Mouse (Mus musculus) stomach, embryonic 16.5 days (tissue): Measurements from ENCODE around the gene Flnb. TPM values are rescaled to one million over a fixed set of nuclear protein-coding genes. Genes with fewer than 3 reads are reported as not detected.

ENCODE experiments used
- ATAC-seq: fragments of 200-750 bp; cut with Nextera tagmentation; 2 replicates; pipeline ENCODE4 v1.8.0; 2017; ENCODE audit warnings: moderate number of reproducible peaks, moderate TSS enrichment; ENCODE audit not compliant: insufficient read depth, low FRiP score
- H3K27ac ChIP-seq: fragments of 300-500 bp; sonication (generic); 2 replicates; pipeline ENCODE4 v1.5.1; 2014; ENCODE audit warnings: low read length
- H3K27me3 ChIP-seq: fragments of 300-500 bp; sonication (generic); 2 replicates; pipeline ENCODE4 v1.6.1; 2014; ENCODE audit warnings: low read length, control low read depth, mixed read lengths; ENCODE audit not compliant: control insufficient read depth, insufficient read depth
- H3K36me3 ChIP-seq: fragments of 300-500 bp; sonication (generic); 2 replicates; pipeline ENCODE4 v1.6.1; 2014; ENCODE audit warnings: low read length; ENCODE audit not compliant: control insufficient read depth, insufficient read depth
- H3K4me1 ChIP-seq: fragments of 300-500 bp; sonication (generic); 2 replicates; pipeline ENCODE4 v1.6.1; 2014; ENCODE audit warnings: low read length, control low read depth, mixed read lengths; ENCODE audit not compliant: control insufficient read depth, insufficient read depth
- H3K4me2 ChIP-seq: fragments of 300-500 bp; sonication (generic); 2 replicates; pipeline ENCODE4 v1.6.1; 2014; ENCODE audit warnings: low read depth, low read length, mixed read lengths
- H3K4me3 ChIP-seq: fragments of 300-500 bp; sonication (generic); replicated peaks from 2 replicates; pipeline ENCODE4 v1.5.1; 2014; ENCODE audit warnings: mild to moderate bottlenecking, low read length
- H3K9ac ChIP-seq: fragments of 300-500 bp; sonication (generic); 2 replicates; pipeline ENCODE4 v1.6.1; 2014; ENCODE audit warnings: low read length
- H3K9me3 ChIP-seq: fragments of 300-500 bp; sonication (generic); replicated peaks from 2 replicates; pipeline ENCODE4 v1.6.1; 2016; ENCODE audit warnings: low read length, control low read depth; ENCODE audit not compliant: control insufficient read depth
- WGBS: fragments of 180-500 bp; shearing (Covaris S2); extraction: QIAGEN DNeasy Blood & Tissue Kit; methylation state at CpG from one replicate; pipeline ENCODE4 v1.1.7; 2014; 5-methylcytosine and 5-hydroxymethylcytosine counted together
- polyA plus RNA-seq: library from polyadenylated mRNA; unstranded; fragments of >200 nt; fragmentation: Nextera tagmentation; extraction: Ambion mirVana; gene quantifications from 2 replicates; pipeline ENCODE4 v1.2.1, GENCODE M21; 2015

The Flnb gene
- polyA plus RNA-seq, 1 experiment from 2014 or later, result 25.8 TPM

GRCm38 (mm10) chr14:7952610-7953254, 135.0 kb downstream of the Flnb start:
- Histone ChIP-seq H3K36me3 (no peaks in the 10 kb centered on the region), H3K4me3 (no peak overlapping the region), H3K27ac (peak overlapping the region; percentile 92), H3K4me2 (no peak overlapping the region), H3K9ac (peak overlapping the region; percentile 36), H3K27me3 (no peaks in the 10 kb centered on the region), H3K9me3 (no peaks in the 10 kb centered on the region), H3K4me1 (peaks cover 19% of the 10 kb centered on the region)
- ATAC-seq, result peak; percentile 88
- WGBS, result 15% methylated on average over 12 of the region's 12 CpGs

GRCm38 (mm10) chr14:7954071-7954471, 136.3 kb downstream of the Flnb start:
- Histone ChIP-seq H3K36me3 (no peaks in the 10 kb centered on the region), H3K4me2 (no peak overlapping the region), H3K27ac (peak overlapping the region; percentile 92), H3K27me3 (no peaks in the 10 kb centered on the region), H3K4me1 (peaks cover 19% of the 10 kb centered on the region), H3K4me3 (no peak overlapping the region), H3K9me3 (no peaks in the 10 kb centered on the region), H3K9ac (0 out of 2 replicates have a peak overlapping the region, but pooled peaks have one; percentile 25)
- WGBS, result 29% methylated on average over 6 of the region's 6 CpGs
- peak; percentile 79 for ATAC-seq

- H3K4me1 ChIP-seq, result peaks cover 23% of the 10 kb centered on the region
- H3K4me2 ChIP-seq, result no peak overlapping the region
- no peak overlapping the region for H3K4me3 ChIP-seq
- H3K9me3 ChIP-seq, result no peaks in the 10 kb centered on the region
- H3K27me3 ChIP-seq, result no peaks in the 10 kb centered on the region
- peak overlapping the region; percentile 60 for H3K27ac ChIP-seq
- ATAC-seq, result no peak
- no peak overlapping the region for H3K9ac ChIP-seq
- WGBS, result 63% methylated on average over 10 of the region's 10 CpGs
- H3K36me3 ChIP-seq, result no peaks in the 10 kb centered on the region
Measured at GRCm38 (mm10) chr14:7956427-7956826, 138.7 kb downstream of the Flnb start.

GRCm38 (mm10) chr14:7957049-7957448, 139.3 kb downstream of the Flnb start, which contains the start of gene Gm45521:
Gene Gm45521, plus strand, starts transcription at chr14:7957288.
- 69% methylated on average over 9 of the region's 9 CpGs for WGBS
- H3K4me1 ChIP-seq, result peaks cover 27% of the 10 kb centered on the region
- no peaks in the 10 kb centered on the region for H3K27me3 ChIP-seq
- H3K4me2 ChIP-seq, result no peak within 1 kb of the TSS
- no peak for ATAC-seq
- H3K27ac ChIP-seq, result peak within 1 kb of the TSS; percentile 60
- no peaks in the 10 kb centered on the region for H3K9me3 ChIP-seq
- H3K36me3 ChIP-seq, result no peaks in the 10 kb centered on the region
- no peak within 1 kb of the TSS for H3K9ac ChIP-seq
- H3K4me3 ChIP-seq, result no peak within 1 kb of the TSS

GRCm38 (mm10) chr14:7960616-7961015, 142.9 kb downstream of the Flnb start:
- ATAC-seq, result no peak
- Histone ChIP-seq H3K36me3 (no peaks in the 10 kb centered on the region), H3K9ac (no peak overlapping the region), H3K9me3 (no peaks in the 10 kb centered on the region), H3K27me3 (no peaks in the 10 kb centered on the region), H3K4me2 (no peak overlapping the region), H3K27ac (no peak overlapping the region), H3K4me1 (peaks cover 13% of the 10 kb centered on the region), H3K4me3 (no peak overlapping the region)
- 65% methylated on average over 11 of the region's 11 CpGs for WGBS

DNA sequence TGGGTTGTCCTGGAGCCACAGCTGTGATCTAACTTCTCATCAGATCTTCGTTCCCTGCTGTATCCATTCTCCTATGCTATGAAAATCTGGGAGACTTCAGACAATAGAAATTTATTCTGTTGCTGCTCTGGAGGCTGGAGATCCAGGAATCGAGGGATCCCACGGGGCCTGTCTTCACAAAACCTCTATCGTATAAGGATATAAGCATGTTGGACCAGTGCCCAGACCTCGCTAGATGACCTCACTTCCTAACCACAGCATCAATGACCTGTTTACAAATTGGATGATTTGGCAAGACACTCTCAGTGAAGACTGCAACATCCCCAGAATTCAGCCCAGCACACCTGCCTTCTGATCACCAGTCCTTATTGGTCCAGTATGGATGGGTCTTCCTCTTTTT, 144.0 kb downstream of the Flnb start:
- peaks cover 13% of the 10 kb centered on the region for H3K4me1 ChIP-seq
- H3K4me2 ChIP-seq, result no peak overlapping the region
- H3K27me3 ChIP-seq, result no peaks in the 10 kb centered on the region
- H3K4me3 ChIP-seq, result no peak overlapping the region
- H3K36me3 ChIP-seq, result no peaks in the 10 kb centered on the region
- 25% methylated on average over 5 of the region's 5 CpGs for WGBS
- H3K9ac ChIP-seq, result no peak overlapping the region
- no peak overlapping the region for H3K27ac ChIP-seq
- ATAC-seq, result no peak
- H3K9me3 ChIP-seq, result no peaks in the 10 kb centered on the region

DNA sequence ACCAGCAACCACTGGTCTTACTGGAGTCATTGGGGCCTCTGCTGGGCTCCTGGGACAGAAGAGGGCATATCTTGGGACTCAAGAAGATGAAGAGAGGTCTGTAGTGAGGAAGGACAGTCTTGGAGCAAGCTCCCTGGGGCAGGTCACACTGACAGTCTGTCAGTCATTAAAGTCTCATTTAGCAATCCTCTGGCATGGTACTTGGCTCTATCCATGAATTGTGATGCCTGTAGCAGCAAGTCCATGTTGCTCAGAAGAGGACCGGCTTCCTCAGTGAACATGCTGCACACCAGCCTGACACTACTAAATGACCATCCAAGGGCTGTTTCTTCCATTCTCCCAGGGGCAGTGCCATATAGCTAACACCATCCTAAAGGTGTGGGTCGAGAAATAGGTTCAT, 144.9 kb downstream of the Flnb start:
- Histone ChIP-seq H3K4me2 (no peak overlapping the region), H3K27ac (no peak overlapping the region), H3K27me3 (no peaks in the 10 kb centered on the region), H3K36me3 (no peaks in the 10 kb centered on the region), H3K4me1 (peaks cover 13% of the 10 kb centered on the region), H3K9me3 (no peaks in the 10 kb centered on the region), H3K9ac (no peak overlapping the region), H3K4me3 (no peak overlapping the region)
- ATAC-seq, result no peak
- 90% methylated on average over 2 of the region's 2 CpGs for WGBS

DNA sequence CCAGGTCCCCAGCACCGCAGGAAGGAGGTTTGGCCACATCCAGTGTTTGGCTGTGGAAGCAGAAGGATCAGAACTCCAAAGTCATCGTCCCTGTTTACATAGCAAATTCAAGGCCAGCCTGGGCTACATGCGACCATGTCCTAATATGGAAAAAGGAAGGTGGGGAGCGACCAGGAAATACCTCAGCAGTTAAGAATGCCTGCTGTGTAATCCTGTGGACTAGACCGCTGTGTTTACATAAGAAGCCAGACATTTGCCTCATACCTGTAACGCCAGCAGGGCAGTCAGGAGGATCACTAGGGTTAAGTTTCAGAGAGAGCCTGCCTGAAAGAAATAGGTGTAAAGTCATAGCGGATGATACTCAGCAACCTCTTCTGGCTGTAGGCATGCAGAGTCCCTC, 145.4 kb downstream of the Flnb start:
- Histone ChIP-seq H3K4me2 (no peak overlapping the region), H3K4me1 (peaks cover 13% of the 10 kb centered on the region), H3K36me3 (no peaks in the 10 kb centered on the region), H3K27me3 (no peaks in the 10 kb centered on the region), H3K9me3 (no peaks in the 10 kb centered on the region), H3K4me3 (no peak overlapping the region), H3K27ac (peak overlapping the region; percentile 4; the same call in 1 of the 2 replicates), H3K9ac (no peak overlapping the region)
- 42% methylated on average over 7 of the region's 7 CpGs for WGBS
- no peak for ATAC-seq

DNA sequence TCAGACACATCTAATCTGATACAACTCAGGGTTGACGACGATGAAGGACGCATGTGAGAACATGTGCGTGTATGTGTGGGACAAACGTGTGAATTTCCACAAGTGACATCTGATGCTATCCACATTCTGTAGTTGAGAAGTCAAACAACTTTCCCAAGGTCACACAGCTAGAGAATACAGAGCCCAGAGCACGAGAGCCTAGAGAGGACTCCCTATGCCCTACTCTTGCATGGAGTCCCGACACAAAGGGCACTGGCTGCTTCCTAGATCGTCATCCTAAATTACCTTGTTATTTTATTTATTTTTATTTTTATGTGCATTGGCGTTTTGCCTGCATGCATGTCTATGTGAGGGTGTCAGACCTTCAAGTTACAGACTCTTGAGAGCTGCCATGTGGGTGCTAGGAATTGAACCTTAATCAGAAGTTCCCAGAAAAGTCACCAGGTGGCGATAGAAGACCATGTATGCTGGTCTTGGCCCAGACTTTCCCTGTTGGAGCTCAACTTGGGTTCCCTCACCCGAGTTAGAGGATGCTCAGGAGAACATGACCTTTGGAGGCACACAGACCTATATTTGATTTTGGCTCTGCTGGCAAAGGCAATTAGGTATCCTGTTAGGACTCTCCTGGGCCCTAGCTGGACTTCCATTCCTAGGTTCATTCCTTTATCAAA, 146.6 kb downstream of the Flnb start:
- peaks cover 13% of the 10 kb centered on the region for H3K4me1 ChIP-seq
- no peak overlapping the region for H3K4me3 ChIP-seq
- WGBS, result 45% methylated on average over 11 of the region's 11 CpGs
- no peak overlapping the region for H3K4me2 ChIP-seq
- H3K27ac ChIP-seq, result no peak overlapping the region
- H3K9ac ChIP-seq, result no peak overlapping the region
- no peaks in the 10 kb centered on the region for H3K9me3 ChIP-seq
- H3K36me3 ChIP-seq, result no peaks in the 10 kb centered on the region
- no peaks in the 10 kb centered on the region for H3K27me3 ChIP-seq
- ATAC-seq, result peak; percentile 65; the same call in 1 of the 2 replicates
